Mouse (Mus musculus): ENCODE data around the gene Parva.

Parva gene

DNA sequence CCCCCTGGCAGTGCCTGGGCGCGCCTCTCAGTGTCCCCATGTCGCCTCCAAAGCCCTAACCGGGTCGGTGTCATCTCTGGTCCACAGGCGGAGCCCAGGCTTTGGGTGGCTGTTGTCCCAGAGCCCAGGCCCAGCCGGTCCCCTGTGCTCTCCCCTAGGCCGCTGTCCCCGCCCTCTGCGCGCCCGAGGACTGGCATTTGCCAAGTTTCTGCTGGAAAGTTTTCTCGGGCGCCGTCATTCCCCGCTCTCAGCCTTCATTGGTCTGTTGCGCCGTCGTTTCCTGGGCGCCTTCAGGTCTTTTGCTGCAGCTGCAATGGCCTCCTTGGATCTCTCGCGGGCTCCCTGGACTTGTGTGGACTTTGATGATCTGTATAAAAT lies 842 bp downstream of the Parva start:
- peak; percentile 94 for DNase-seq

DNA sequence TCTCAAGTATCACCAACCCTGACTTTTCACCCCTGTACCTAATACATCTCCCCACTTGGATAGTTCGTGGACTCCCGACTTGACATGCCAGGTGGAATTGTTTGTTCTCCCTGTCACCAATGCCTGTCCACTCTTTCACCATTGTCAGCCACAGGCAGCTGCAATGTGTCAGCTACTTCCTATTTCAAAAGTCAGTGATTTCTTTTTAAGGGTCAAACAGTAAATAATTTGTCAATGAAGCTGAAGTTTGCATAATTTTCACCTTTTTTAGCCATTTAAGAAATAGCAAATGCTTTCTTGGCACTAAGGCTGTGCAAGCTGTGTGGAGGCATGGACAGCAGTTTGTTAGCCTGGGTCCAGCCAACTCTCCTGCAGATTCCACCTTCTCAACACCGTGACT lies 12.5 kb downstream of the Parva start:
- no peak for DNase-seq

- peak; percentile 55 for DNase-seq
Observed at GRCm38 (mm10) chr7:112444152-112444984, 17.1 kb downstream of the Parva start.

DNA sequence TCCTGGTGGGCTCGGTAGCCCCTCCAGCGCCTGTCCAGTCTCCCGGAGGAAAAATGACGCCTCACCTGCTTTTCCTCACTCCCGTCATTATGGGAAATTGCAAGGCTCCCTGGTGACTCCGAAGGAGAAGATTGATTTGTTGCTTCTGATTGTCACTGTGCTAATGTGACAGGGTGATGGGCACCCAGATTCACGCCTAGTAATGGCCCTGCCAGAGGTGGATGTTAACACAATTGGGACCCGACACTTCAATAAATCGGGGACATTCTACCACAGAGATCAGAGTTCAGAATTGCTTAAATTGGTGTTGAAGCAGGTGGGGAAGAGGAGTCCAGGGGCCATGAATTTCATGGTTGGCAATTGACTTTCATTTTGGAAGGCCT lies 17.7 kb downstream of the Parva start:
- DNase-seq = no peak

DNA sequence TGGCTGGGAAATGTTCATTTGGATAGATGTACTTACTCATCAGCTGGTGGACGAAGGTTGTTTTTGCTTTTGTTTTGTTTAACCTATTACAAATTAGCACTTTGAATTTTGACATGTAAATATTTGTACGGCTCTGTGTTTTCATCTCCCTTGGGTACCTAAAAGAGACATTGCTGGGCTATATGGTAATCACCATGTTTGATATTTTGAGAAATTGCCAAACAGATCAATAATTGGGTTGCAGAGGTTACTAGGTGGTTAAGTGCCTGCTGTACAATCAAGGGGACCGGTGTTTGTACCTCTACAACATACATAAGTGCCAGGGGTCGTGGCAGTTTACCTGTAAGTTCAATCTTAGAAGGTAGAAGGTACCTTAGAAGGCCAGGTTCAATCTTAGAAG lies 19.2 kb downstream of the Parva start:
- DNase-seq = no peak

DNA sequence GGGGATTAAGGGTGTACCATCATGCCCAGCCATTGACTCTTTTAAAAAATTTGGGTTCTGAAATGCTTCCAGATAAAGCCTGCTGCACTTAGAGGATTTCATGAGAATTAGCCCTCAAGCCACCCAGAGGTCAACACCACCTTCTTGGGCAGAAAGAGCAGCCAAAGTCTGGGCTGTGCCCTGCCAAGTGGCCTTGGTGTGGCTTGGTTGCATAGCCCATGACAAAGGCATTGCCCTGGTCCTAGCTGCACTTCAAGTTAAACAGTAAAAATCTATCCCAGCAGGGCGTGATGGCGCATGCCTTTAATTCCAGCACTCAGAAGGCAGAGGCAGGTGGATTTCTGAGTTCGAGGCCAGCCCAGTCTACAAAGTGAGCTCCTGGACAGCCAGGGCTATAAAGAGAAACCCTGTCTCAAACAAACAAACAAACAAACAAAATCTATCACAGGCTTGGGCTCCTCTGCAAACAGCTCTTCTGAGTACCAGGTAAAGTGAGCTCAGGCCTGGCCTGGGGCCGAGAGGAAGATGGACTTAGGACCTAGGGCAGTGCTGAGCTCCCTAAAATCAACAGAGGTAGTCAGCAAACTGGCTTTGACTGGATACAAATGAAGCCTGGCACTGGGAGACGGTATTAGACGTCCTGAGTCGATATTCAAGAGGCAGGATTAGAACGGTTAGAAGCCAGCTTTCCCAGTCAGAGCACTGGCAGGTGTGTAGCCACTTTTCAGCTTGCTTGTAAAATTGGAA lies 22.8 kb downstream of the Parva start:
- peak; percentile 71 for DNase-seq

- DNase-seq = no peak
Observed at GRCm38 (mm10) chr7:112452471-112452870, 25.2 kb downstream of the Parva start.

GRCm38 (mm10) chr7:112453805-112454214 lies 26.5 kb downstream of the Parva start:
- no peak for DNase-seq

DNA sequence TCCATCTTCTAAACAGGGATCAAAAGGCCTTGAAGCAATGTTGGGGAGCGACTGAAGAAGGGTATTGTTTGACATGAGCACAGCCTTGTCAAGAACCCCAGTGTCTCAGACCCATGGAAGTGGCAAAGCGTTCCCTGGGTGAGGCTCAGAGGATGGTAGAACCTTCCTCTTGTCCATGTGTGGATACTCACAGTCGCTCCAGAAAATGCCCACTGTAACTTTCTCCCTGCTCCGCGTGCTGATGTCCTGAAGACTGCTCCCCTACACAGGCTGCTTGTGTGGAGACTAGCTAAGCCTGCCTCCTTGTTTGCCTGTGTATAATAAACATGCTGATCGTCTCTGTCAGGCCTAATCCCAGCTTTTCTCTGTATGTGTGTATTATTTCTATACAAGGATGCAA lies 27.1 kb downstream of the Parva start:
- no peak for DNase-seq

DNA sequence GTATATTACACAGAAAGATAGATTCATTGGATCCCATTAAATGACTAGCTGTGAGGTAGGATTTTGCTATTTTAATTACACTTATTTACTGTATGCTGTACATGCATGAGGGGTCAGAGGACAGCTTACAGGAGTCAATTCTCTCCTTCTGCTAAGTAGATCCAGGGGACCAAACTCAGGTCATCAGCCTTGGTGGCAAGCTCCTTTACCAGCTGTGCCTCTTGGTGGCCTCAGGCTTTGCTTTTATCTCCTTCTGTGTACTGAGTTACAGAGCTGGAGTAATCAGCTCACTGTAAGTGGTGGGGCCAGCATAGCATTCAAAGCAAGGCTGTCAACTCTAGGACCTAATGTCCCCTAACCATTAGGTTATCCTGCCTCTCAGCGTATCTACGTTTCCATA lies 27.6 kb downstream of the Parva start:
- no peak for DNase-seq

- DNase-seq = no peak
Observed at GRCm38 (mm10) chr7:112455566-112456110, 28.3 kb downstream of the Parva start.

DNA sequence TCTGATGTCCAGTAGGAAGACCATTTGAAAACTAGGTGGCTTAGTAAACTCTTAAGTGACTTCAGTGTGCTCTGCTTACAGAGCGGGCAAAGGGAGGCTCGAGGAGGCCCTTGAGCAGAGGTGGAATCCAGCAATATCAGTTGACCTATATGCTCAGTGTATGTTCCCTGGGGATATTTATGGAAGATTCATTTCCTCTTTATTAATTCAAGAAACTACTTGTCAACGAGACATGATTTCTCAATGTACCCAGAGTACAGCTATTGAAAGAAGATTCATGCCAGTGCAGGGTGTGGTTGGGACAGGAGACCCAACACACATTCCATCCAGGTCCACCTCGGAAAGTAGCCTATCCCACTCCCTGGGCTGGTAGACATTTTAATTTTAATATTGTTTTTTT lies 30.1 kb downstream of the Parva start:
- DNase-seq = no peak

DNA sequence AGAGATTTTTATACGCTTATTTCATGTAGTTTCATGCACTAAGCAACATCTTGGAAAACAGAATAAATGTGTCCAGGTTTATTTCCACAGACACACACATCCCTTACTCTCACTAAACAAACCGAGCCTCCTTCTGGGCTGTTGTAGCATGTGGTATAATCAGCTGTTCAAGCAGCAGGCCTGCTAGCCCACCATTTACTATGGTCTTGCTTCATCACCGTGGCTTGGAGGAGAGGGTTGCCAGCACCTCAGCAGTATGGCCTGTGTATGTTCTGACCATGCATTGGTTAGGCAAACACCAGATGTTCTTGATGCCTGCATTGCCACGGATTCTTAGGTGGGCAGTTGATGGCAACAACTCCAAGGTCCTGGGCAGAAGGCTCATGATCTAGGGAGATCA lies 30.6 kb downstream of the Parva start:
- DNase-seq = no peak

DNA sequence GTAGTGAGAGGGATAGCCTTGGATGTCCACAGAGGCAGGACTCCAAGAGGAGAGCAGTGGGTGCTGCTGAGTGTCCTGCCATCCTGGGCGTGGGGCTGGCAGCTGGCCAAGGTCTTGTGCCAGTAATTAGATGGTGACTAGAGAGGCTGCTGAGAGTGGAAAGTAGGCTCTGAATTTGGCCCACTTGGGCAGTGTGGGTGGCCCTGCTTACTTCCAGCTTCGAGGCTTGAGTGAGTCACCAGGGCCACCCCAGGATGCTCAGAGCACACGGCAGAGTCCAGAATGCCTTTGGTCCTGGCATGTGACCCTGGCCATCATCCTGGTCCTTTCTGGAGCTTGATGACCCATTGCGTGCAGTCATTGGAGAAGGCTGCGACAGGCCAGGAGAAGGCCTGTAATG lies 31.1 kb downstream of the Parva start:
- DNase-seq = peak; percentile 53

GRCm38 (mm10) chr7:112463074-112463473 lies 35.8 kb downstream of the Parva start:
- DNase-seq = no peak

GRCm38 (mm10) chr7:112465920-112466319 lies 38.6 kb downstream of the Parva start:
- DNase-seq = no peak

GRCm38 (mm10) chr7:112466786-112467185 lies 39.5 kb downstream of the Parva start:
- no peak for DNase-seq

DNA sequence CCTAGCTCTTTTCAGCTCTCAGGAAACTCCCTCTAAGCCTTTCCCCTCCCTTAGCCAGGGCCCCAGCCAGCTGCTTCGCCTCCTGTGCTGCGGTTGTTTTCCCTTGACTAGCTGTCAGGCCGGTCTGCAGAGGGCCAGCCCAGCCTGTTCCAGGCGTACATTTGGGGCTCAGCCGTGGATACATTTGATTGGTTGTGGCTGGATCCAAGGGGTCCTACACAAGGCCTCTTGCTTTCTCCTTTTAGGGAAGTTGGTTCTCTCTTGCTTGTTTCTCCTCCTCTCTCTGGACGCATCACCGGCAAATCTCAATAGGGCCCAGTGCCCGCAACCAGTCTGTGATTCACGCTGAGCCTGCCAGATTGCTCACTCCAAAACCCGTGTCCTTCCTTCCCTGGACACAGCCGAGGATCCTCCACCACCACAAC lies 40.4 kb downstream of the Parva start:
- peak; percentile 77 for DNase-seq

DNA sequence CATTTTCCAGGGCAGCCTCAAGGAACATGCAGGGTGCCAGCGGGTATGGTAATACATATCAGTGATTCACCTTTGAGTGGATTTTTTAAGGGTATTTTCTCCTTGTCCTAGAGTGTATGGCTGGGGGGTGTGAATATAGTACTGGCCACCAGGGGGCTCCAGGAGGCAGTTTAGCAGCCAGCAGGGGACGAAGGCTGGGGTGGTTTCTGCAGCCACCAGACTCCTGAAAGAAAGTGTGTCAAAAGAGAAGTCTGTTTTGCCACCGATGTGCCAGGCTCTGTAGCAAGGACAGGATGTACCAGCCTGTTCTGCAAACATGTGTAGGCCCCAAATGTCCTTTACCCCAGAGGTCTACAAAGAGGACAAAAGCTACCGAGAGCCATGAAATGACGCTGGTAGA lies 42.5 kb downstream of the Parva start:
- peak; percentile 86 for DNase-seq

GRCm38 (mm10) chr7:112471316-112471715 lies 44.0 kb downstream of the Parva start:
- no peak for DNase-seq

DNA sequence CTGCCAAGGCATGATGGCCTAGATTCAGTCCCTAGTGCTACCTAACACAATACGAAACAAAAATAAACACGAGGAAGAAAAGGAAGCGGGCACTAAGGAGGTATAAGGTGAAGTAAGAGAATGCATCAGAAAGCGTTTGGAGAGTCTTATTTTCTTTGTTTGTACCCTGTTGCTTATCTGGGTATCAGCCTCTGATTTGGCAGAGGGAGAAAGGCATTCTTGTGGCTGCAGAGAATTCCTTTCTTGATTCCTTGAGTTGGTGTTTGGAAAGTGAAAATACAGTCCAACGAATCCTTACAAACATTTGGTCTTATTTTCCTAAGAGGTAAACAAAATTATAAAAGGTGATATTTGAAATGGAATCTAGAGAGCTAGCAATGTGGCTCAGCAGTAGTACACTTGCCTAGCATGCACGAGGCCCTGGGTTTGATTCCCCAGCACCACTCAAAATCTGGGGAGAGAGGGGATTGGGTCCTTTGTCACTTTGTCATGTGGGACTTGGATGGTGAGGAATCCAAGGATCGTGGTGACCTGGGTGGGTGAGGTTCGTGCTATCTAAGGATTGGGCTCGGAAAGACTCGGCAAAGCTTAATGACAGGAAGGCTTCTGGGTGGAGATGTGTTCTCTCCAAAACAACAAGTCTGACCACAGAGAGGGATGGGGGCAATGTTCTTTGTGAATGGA lies 44.9 kb downstream of the Parva start:
- no peak for DNase-seq

- DNase-seq = no peak
Observed at GRCm38 (mm10) chr7:112472708-112473281, 45.5 kb downstream of the Parva start.

Data from kidney, postnatal 14 days (tissue).